Mouse (Mus musculus) right cerebral cortex, postnatal 25 days (tissue): ENCODE measurements around the gene Gm16253.
A peak's percentile ranks its signal among the peaks of the same experiment; 100 is the strongest.

Source experiments
- DNase-seq: peaks from one replicate; pipeline ENCODE4 v3.0.0; 2022

The Gm16253 gene

DNA sequence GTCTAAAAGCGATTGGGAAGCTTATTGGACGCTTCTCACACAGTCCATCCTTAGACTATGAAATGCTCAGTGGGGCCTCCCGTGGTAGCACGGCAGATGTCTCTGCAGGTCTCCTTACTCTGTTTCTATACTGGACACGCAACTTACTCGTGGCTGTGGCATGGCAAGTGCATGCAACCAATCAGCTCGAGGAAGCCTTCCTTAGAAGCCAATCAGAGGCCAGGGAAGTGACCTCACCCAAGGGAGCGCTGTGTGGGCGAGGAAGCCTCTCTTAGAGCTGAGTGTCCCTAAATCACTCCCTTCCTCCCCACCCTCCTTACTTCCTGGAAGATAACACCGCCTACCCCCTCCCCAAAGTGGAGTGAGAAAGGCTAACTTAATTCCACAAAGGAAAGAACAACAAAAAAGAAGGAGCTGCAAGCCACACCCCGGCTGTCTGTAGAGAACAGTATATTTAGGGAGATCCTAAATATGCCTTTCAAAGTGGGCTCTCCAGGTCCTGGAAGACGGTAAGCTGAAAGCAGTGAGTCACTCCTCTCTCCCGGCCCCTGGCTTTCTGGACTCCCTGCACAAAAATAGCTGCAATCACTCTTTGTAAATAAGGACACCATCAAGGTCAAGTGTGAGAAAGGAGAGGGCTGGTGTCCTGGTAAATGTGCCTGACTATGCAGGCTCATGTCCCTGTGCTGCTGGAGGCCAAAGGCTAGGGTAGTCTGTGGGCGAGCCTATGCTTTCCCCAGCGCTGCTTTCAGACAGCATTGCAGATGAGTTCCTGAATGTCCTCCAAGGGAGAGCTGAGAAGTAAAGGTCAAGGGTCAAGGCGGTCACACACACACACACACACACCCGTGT is at the start of gene Gm16253:
Gene Gm16253, plus strand, starts transcription at position 295 of the 852 bp plus-strand sequence.
- DNase-seq: peak; percentile 91

GRCm38 (mm10) chr3:96528506-96528905 is 48.3 kb upstream of the Gm16253 start:
- DNase-seq: no peak

GRCm38 (mm10) chr3:96532050-96532449 is 44.7 kb upstream of the Gm16253 start:
- DNase-seq: no peak

- no peak for DNase-seq
Observed at GRCm38 (mm10) chr3:96534300-96534699, 42.5 kb upstream of the Gm16253 start.

GRCm38 (mm10) chr3:96539316-96539715 is 37.5 kb upstream of the Gm16253 start:
- no peak for DNase-seq

- no peak for DNase-seq
Observed at GRCm38 (mm10) chr3:96540740-96541139, 36.0 kb upstream of the Gm16253 start.

DNA sequence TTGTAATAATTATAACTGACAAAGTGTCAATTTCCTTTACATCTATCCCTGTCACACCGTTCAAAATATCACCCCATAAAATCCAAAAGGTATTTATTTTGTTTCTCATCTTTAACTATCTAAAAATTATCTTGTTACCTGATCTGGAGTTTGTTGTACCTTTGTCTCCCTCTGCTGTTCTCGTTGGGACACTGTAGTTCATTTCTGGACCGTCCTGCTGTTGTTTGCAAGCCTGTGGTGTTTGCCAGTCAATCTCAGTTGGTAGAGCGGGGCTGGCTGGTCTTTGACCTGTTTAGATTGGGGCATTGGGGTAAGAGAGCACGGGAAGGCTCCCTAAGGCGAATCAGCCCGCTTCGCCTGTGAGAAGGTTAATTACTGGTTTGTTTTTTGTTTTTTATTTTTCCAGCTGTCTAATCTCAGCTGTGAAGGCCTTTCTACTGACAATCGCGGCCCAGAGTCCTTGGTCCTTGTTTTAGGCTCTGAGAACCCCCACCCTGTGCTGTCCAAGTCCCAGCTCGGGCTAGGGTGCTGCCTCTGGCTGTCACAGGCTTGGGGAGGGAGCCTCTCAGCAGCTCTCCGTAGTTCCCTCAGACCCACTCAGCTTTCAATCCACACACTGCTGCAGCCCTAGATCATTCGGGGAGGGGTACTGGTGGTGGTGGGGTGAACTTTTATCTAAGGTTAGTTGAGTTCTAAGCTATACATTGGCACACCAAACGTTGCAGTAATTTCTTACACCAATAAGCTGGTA is 35.3 kb upstream of the Gm16253 start:
- no peak for DNase-seq

- DNase-seq: no peak
Observed at GRCm38 (mm10) chr3:96542554-96542953, 34.2 kb upstream of the Gm16253 start.

GRCm38 (mm10) chr3:96543345-96543744 is 33.4 kb upstream of the Gm16253 start:
- DNase-seq: peak; percentile 45

GRCm38 (mm10) chr3:96545565-96545964 is 31.2 kb upstream of the Gm16253 start:
- no peak for DNase-seq

GRCm38 (mm10) chr3:96546880-96547279 is 29.9 kb upstream of the Gm16253 start:
- no peak for DNase-seq

DNA sequence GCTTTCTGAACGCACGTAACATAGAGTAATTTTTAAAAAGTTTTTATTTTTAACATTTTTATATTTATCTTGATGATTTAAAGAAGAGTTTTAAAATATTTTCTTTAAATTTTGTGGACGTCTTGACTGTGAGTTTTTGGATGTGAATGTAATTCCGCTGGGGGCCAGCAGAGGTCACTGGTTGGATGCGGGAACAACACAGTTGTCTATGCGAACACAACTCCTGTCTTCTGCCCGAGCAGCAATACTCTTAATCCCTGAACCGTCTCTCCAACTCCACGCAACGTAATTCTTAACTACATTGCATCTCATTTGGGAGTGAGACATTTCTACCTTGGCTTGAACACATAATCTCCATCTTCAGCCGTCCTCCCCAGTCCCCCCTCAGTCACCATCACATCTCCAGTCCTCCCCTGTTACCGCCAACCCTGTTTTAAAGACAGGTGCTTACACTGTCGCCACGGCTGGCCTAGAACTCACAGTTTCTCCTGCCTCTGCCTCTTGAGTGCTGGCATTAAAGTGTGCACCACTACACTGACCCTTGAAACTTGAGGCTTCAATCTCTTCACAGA is 29.3 kb upstream of the Gm16253 start:
- DNase-seq: peak; percentile 73

DNA sequence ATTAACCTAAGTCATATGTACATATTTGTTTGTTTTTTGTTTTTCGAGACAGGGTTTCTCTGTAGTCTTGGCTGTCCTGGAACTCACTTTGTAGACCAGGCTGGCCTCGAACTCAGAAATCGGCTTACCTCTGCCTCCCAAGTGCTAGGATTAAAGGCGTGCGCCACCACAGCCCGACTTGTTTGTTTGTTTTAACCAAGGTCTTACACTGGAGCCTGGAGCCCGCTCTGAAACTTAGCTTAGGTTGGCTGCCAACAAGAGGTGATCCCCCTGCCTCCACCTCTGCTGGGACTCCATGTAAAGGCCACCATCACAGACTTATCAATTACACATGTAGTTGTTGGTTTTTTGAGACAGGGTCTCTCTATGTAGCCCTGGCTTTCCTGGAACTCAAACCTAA is 28.0 kb upstream of the Gm16253 start:
- DNase-seq: no peak

- no peak for DNase-seq
Observed at GRCm38 (mm10) chr3:96549346-96549745, 27.4 kb upstream of the Gm16253 start.

DNA sequence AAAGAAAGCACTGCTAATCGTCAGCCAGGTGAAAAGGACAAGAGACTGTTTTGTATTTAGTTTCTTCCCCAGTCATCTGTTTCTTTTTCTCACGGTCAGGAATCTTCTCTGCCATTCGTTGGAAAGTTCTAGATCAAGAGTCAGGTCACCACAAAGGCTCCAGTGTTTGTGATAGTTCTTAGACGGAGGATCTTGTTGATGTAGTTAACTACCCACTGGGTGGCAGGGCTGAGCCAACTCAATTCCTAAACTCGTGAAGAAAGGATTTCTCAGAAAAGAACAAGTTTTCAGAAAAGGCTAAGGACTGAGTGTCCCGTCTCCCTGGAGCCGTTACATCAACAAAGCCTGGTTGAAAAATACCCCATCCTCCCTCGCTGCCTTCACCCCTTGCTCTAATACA is 25.6 kb upstream of the Gm16253 start:
- no peak for DNase-seq

DNA sequence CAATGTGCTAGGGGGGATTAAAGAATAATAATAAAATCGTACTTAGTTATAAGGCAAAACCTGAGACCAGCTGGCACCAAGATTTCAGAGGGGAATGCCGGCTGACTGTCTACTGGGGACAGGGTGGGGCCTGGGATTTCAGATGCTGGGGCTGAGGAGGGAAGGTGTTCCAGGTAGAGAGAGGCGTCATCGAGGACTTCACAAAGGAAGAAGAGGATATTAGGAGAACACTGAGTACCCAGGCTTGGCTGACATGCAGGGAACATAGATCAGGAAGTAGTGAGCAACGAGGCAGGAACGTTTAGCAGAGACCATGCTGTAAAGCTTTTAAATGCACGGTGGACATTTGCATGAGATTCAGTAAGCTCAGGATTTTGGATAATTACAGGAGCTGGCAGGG is 24.9 kb upstream of the Gm16253 start:
- no peak for DNase-seq

GRCm38 (mm10) chr3:96553601-96554000 is 23.2 kb upstream of the Gm16253 start:
- no peak for DNase-seq

GRCm38 (mm10) chr3:96554251-96554650 is 22.5 kb upstream of the Gm16253 start:
- DNase-seq: no peak

DNA sequence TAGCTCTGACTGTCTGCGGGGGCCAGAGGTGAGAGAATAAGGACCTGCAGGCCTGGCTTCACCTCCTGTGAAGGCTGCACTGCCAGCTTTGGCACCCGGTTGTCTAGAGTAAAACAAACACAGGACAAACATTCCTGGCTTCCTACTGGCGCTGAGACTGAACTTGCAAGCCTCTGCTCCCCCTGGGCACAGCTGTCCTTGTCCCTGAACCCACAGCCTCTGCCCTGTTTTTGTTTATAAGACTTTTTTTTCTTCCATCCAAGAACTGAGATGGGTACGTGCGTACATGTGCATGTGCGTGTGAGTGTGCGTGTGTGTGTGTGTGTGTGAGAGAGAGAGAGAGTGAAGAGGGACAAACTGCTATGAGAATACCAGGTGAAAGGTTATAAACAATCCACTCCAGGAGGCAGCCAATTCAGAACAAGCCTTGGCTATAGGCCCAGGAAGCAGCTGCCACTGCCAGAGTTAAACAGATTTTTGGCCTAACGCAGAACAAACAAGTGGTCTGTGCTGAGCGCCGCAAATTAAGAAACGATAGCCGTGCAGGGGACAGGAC is 21.7 kb upstream of the Gm16253 start:
- no peak for DNase-seq

DNA sequence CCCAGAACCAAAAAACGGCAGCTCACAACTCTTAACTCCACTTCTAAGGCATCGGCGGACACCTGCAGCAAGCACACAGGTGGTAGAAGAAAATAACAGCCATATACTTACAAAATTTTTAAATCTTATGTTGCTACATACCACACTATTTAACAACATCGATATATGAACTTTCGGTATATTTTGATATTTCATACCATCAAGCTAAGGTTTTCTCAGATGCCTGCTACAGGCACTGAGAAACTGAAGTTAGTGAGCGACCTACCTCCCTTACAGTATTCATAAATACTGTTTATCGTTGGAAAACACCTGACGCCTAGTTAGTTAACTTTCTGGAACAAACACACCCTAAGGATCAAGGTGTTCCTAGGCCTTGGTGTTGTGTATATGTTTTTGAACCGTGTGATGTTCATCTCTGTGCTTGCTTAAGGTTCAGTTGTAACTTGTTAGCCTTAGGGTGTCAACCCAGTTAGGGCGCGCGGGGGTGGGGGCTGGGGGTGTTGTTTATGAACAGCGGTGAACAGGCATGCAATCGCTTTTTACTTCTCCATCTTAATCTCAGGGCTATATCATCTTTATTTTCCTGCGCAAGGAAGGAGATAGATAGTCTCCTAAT is 20.7 kb upstream of the Gm16253 start:
- DNase-seq: no peak

GRCm38 (mm10) chr3:96556651-96557635 is 19.8 kb upstream of the Gm16253 start:
- DNase-seq: no peak

GRCm38 (mm10) chr3:96557694-96558093 is 19.1 kb upstream of the Gm16253 start, which contains the start of gene Txnip:
Txnip (plus strand) TSS chr3:96557957.
- peak; percentile 94 for DNase-seq
